Mouse (Mus musculus) cortical plate, adult 2 months (tissue): ENCODE data around the gene Lypd4.

Experiments
- CTCF ChIP-seq: fragments of 200-500 bp; IDR thresholded peaks from 2 replicates; pipeline ENCODE4 v1.5.1; 2011; ENCODE audit warnings: mild to moderate bottlenecking, control low read depth, low read length; ENCODE audit not compliant: insufficient read depth; ENCODE audit errors: extremely low read depth
- POLR2A ChIP-seq: fragments of 200-500 bp; IDR thresholded peaks from 2 replicates; pipeline ENCODE4 v1.6.1; 2011; ENCODE audit warnings: mild to moderate bottlenecking, low read length, control low read depth; ENCODE audit not compliant: insufficient read depth; ENCODE audit errors: extremely low read depth

DNA sequence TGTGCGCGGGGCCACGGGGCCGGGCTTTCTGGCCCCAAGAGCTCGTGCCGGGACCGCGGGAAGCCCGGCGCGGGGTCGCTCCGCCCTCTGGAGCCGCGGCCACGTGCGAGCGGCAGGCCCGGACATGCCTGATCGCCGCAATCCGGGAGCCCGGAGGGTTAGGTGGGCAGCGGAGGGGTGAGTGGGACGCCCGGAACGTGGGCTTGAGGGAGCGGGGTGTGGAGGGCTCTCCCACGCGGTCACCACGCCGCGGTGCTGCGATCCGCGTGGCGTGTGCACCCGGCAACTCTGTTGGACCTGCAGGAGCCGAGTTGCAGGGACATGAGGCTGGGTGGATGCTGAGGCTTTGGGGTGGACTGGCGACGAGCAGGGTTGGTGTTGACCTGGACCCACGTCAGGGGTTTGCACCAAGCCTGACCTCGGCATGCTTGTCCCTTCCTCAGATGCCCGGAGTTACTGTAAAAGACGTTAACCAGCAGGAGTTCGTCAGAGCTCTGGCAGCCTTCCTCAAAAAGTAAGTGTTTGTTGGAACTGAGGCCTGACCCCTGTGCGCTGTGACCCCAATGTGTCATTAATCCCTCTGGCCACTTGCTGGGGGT lies 15.1 kb upstream of the Lypd4 start:
- TF ChIP-seq CTCF (no peak), POLR2A (no peak)
